Mouse (Mus musculus) limb, embryonic 14.5 days (tissue): ENCODE data around the gene Rapgef3. TPM values are rescaled to one million over a fixed set of nuclear protein-coding genes. Genes with fewer than 3 reads are reported as not detected.

ENCODE experiments used
- ATAC-seq: fragments of 200-750 bp; cut with Nextera tagmentation; 2 replicates; pipeline ENCODE4 v1.8.0; 2017; ENCODE audit warnings: low read depth, moderate number of reproducible peaks, moderate TSS enrichment; ENCODE audit not compliant: low FRiP score
- DNase-seq: peaks from one replicate; pipeline ENCODE4 v3.0.0-alpha.2; 2015; ENCODE audit warnings: low spot score
- H3K27ac ChIP-seq: fragments of 300-500 bp; sonication (generic); replicated peaks from 2 replicates; pipeline ENCODE4 v1.5.1; 2014; ENCODE audit warnings: low read depth, mild to moderate bottlenecking, low read length, moderate library complexity, mixed read lengths
- H3K27me3 ChIP-seq: fragments of 300-500 bp; sonication (generic); 2 replicates; pipeline ENCODE4 v1.6.1; 2014; ENCODE audit warnings: low read length, mixed read lengths; ENCODE audit not compliant: control insufficient read depth, insufficient read depth
- H3K36me3 ChIP-seq: fragments of 300-500 bp; sonication (generic); 2 replicates; pipeline ENCODE4 v1.6.1; 2014; ENCODE audit warnings: mild to moderate bottlenecking, low read length, moderate library complexity, mixed read lengths; ENCODE audit not compliant: control insufficient read depth, insufficient read depth
- H3K4me1 ChIP-seq: fragments of 300-500 bp; sonication (generic); 2 replicates; pipeline ENCODE4 v1.6.1; 2014; ENCODE audit warnings: antibody characterized with exemption, low read length, mixed read lengths; ENCODE audit not compliant: control insufficient read depth, insufficient read depth
- H3K4me2 ChIP-seq: fragments of 300-500 bp; sonication (generic); replicated peaks from 2 replicates; pipeline ENCODE4 v1.6.1; 2014; ENCODE audit warnings: low read depth, mild to moderate bottlenecking, low read length, moderate library complexity; ENCODE audit not compliant: severe bottlenecking
- H3K4me3 ChIP-seq: fragments of 300-500 bp; sonication (generic); replicated peaks from 2 replicates; pipeline ENCODE4 v1.5.1; 2014; ENCODE audit warnings: low read length
- H3K9ac ChIP-seq: fragments of 300-500 bp; sonication (generic); 2 replicates; pipeline ENCODE4 v1.6.1; 2014; ENCODE audit warnings: mild to moderate bottlenecking, low read depth, low read length, moderate library complexity; ENCODE audit not compliant: severe bottlenecking
- H3K9me3 ChIP-seq: fragments of 300-500 bp; sonication (generic); 2 replicates; pipeline ENCODE4 v1.6.1; 2016; ENCODE audit warnings: low read length; ENCODE audit not compliant: control insufficient read depth
- POLR2A ChIP-seq: fragments of 200-500 bp; IDR thresholded peaks from 2 replicates; pipeline ENCODE4 v1.8.0; 2012; ENCODE audit warnings: inconsistent platforms, mild to moderate bottlenecking, moderate library complexity, borderline replicate concordance; ENCODE audit not compliant: insufficient read depth, insufficient read length; ENCODE audit errors: extremely low read depth
- WGBS: fragments of 180-500 bp; shearing (Covaris S2); extraction: QIAGEN DNeasy Blood & Tissue Kit; methylation state at CpG from one replicate; pipeline ENCODE4 v1.1.7; 2014; 5-methylcytosine and 5-hydroxymethylcytosine counted together
- polyA plus RNA-seq, 2 experiments: library from polyadenylated mRNA; depleted of rRNA in 1 of 2; stranded (reverse) in 1 of 2; unstranded in 1 of 2; fragments of >200 nt; fragmentation: Nextera tagmentation in 1 of 2; extraction: Ambion mirVana in 1 of 2; gene quantifications; 2 replicates each; pipeline versions ENCODE4 v1.2.1 to v1.2.3; 2012 to 2014

Rapgef3 gene
- polyA plus RNA-seq, 2 experiments = 8.0 to 21.7 TPM

GRCm38 (mm10) chr15:97719494-97719893 lies 48.3 kb downstream of the Rapgef3 start:
- WGBS = 85% methylated on average over 12 of the region's 12 CpGs
- TF ChIP-seq POLR2A = no peak
- Histone ChIP-seq H3K27ac (no peak overlapping the region), H3K4me3 (no peak overlapping the region), H3K27me3 (no peaks in the 10 kb centered on the region), H3K9me3 (no peaks in the 10 kb centered on the region), H3K4me1 (peaks cover 16% of the 10 kb centered on the region; the same call in 1 of the 2 replicates), H3K4me2 (no peak overlapping the region), H3K36me3 (no peaks in the 10 kb centered on the region), H3K9ac (no peak overlapping the region)
- DNase-seq = no peak
- no peak for ATAC-seq

GRCm38 (mm10) chr15:97718535-97719155 lies 49.1 kb downstream of the Rapgef3 start:
- H3K9ac ChIP-seq = no peak overlapping the region
- no peak overlapping the region for H3K4me2 ChIP-seq
- WGBS = 86% methylated on average over 8 of the region's 8 CpGs
- TF ChIP-seq POLR2A = no peak
- H3K27ac ChIP-seq = no peak overlapping the region
- no peaks in the 10 kb centered on the region for H3K36me3 ChIP-seq
- no peaks in the 10 kb centered on the region for H3K27me3 ChIP-seq
- ATAC-seq (no peak), DNase-seq (no peak)
- H3K4me3 ChIP-seq = no peak overlapping the region
- H3K9me3 ChIP-seq = no peaks in the 10 kb centered on the region
- peaks cover 16% of the 10 kb centered on the region; the same call in 1 of the 2 replicates for H3K4me1 ChIP-seq

- Histone ChIP-seq H3K36me3 (no peaks in the 10 kb centered on the region), H3K27ac (no peak overlapping the region), H3K27me3 (no peaks in the 10 kb centered on the region), H3K9ac (no peak overlapping the region), H3K4me3 (no peak overlapping the region), H3K4me1 (peaks cover 16% of the 10 kb centered on the region; the same call in 1 of the 2 replicates), H3K9me3 (no peaks in the 10 kb centered on the region), H3K4me2 (no peak overlapping the region)
- peak; percentile 89 for DNase-seq
- peak; percentile 72 for ATAC-seq
- no peak for TF ChIP-seq POLR2A
- WGBS = 22% methylated on average over 12 of the region's 12 CpGs
These were observed 49.8 kb downstream of the Rapgef3 start for GRCm38 (mm10) chr15:97717861-97718534.

- ATAC-seq (no peak), DNase-seq (no peak)
- Histone ChIP-seq H3K27me3 (no peaks in the 10 kb centered on the region), H3K9ac (no peak overlapping the region), H3K4me3 (no peak overlapping the region), H3K4me2 (no peak overlapping the region), H3K4me1 (peaks cover 13% of the 10 kb centered on the region; the same call in 1 of the 2 replicates), H3K36me3 (no peaks in the 10 kb centered on the region), H3K27ac (no peak overlapping the region), H3K9me3 (no peaks in the 10 kb centered on the region)
- TF ChIP-seq POLR2A = no peak
- 89% methylated on average over 11 of the region's 11 CpGs for WGBS
These were observed 51.0 kb downstream of the Rapgef3 start for GRCm38 (mm10) chr15:97716782-97717181.

GRCm38 (mm10) chr15:97715734-97716133 lies 52.0 kb downstream of the Rapgef3 start:
- ATAC-seq (no peak), DNase-seq (no peak)
- Histone ChIP-seq H3K4me1 (peaks cover 7% of the 10 kb centered on the region; the same call in 1 of the 2 replicates), H3K36me3 (no peaks in the 10 kb centered on the region), H3K9ac (no peak overlapping the region), H3K27ac (no peak overlapping the region), H3K4me3 (no peak overlapping the region), H3K9me3 (no peaks in the 10 kb centered on the region), H3K27me3 (no peaks in the 10 kb centered on the region), H3K4me2 (no peak overlapping the region)
- 100% methylated on average over 1 of the region's 1 CpGs for WGBS
- TF ChIP-seq POLR2A = no peak
